Mouse (Mus musculus): ENCODE data around the gene Chst10. TPM values are rescaled to one million over a fixed set of nuclear protein-coding genes. Genes with fewer than 3 reads are reported as not detected.

Gene Chst10
- polyA plus RNA-seq, 1 experiment from 2014 or later, result 23.1 TPM

GRCm38 (mm10) chr1:38902571-38902970 lies 4.6 kb upstream of the Chst10 start:
- Histone ChIP-seq H3K4me2 (replicated peaks; ENCODE audit: low read depth, low read length) (no peak overlapping the region), H3K27ac (ENCODE audit: low read depth, low read length) (no peak overlapping the region), H3K27me3 (ENCODE audit: control insufficient read depth, insufficient read depth, low read length) (no peaks in the 10 kb centered on the region), H3K9ac (ENCODE audit: low read depth, low read length) (no peak overlapping the region), H3K4me3 (ENCODE audit: low read depth, low read length) (no peak overlapping the region), H3K9me3 (ENCODE audit: control insufficient read depth, low read length) (no peaks in the 10 kb centered on the region), H3K4me1 (replicated peaks; ENCODE audit: control insufficient read depth, insufficient read depth, low read length) (no peaks in the 10 kb centered on the region), H3K36me3 (ENCODE audit: control insufficient read depth, insufficient read depth, low read length) (no peaks in the 10 kb centered on the region)
- ATAC-seq (ENCODE audit: low FRiP score), result no peak
- WGBS, result 69% methylated on average over 5 of the region's 5 CpGs
- DNase-seq (ENCODE audit: low spot score), result no peak

GRCm38 (mm10) chr1:38893081-38893480 lies 4.9 kb downstream of the Chst10 start:
- ATAC-seq (ENCODE audit: low FRiP score) (no peak), DNase-seq (ENCODE audit: low spot score) (no peak)
- WGBS, result 60% methylated on average over 5 of the region's 5 CpGs

GRCm38 (mm10) chr1:38891444-38891843 lies 6.5 kb downstream of the Chst10 start:
- Histone ChIP-seq H3K9ac (ENCODE audit: low read depth, low read length) (no peak overlapping the region), H3K4me3 (ENCODE audit: low read depth, low read length) (no peak overlapping the region), H3K4me2 (replicated peaks; ENCODE audit: low read depth, low read length) (no peak overlapping the region), H3K4me1 (replicated peaks; ENCODE audit: control insufficient read depth, insufficient read depth, low read length) (peaks cover 4% of the 10 kb centered on the region; the same call in 1 of the 2 replicates), H3K27ac (ENCODE audit: low read depth, low read length) (no peak overlapping the region), H3K27me3 (ENCODE audit: control insufficient read depth, insufficient read depth, low read length) (no peaks in the 10 kb centered on the region), H3K9me3 (ENCODE audit: control insufficient read depth, low read length) (no peaks in the 10 kb centered on the region), H3K36me3 (ENCODE audit: control insufficient read depth, insufficient read depth, low read length) (no peaks in the 10 kb centered on the region)
- WGBS, result 90% methylated on average over 5 of the region's 5 CpGs
- no peak for DNase-seq (ENCODE audit: low spot score)
- ATAC-seq (ENCODE audit: low FRiP score), result no peak

More at GRCm38 (mm10) chr1:38893081-38893480, 4.9 kb downstream of the Chst10 start:
- H3K9me3 ChIP-seq (ENCODE audit: control insufficient read depth, low read length), result no peaks in the 10 kb centered on the region
- peaks cover 4% of the 10 kb centered on the region; the same call in 1 of the 2 replicates for H3K4me1 ChIP-seq (replicated peaks; ENCODE audit: control insufficient read depth, insufficient read depth, low read length)
- no peak overlapping the region for H3K4me2 ChIP-seq (replicated peaks; ENCODE audit: low read depth, low read length)
- no peaks in the 10 kb centered on the region for H3K36me3 ChIP-seq (ENCODE audit: control insufficient read depth, insufficient read depth, low read length)
- H3K27me3 ChIP-seq (ENCODE audit: control insufficient read depth, insufficient read depth, low read length), result no peaks in the 10 kb centered on the region
- H3K9ac ChIP-seq (ENCODE audit: low read depth, low read length), result 0 out of 2 replicates have a peak overlapping the region, but pooled peaks have one; percentile 19
- H3K4me3 ChIP-seq (ENCODE audit: low read depth, low read length), result no peak overlapping the region
- peak overlapping the region; percentile 61 for H3K27ac ChIP-seq (ENCODE audit: low read depth, low read length)

GRCm38 (mm10) chr1:38888803-38889202 lies 9.2 kb downstream of the Chst10 start:
- 91% methylated on average over 6 of the region's 6 CpGs for WGBS
- DNase-seq (ENCODE audit: low spot score) (no peak), ATAC-seq (ENCODE audit: low FRiP score) (no peak)
- Histone ChIP-seq H3K4me2 (replicated peaks; ENCODE audit: low read depth, low read length) (no peak overlapping the region), H3K36me3 (ENCODE audit: control insufficient read depth, insufficient read depth, low read length) (no peaks in the 10 kb centered on the region), H3K27ac (ENCODE audit: low read depth, low read length) (no peak overlapping the region), H3K9me3 (ENCODE audit: control insufficient read depth, low read length) (no peaks in the 10 kb centered on the region), H3K9ac (ENCODE audit: low read depth, low read length) (no peak overlapping the region), H3K27me3 (ENCODE audit: control insufficient read depth, insufficient read depth, low read length) (no peaks in the 10 kb centered on the region), H3K4me3 (ENCODE audit: low read depth, low read length) (no peak overlapping the region), H3K4me1 (replicated peaks; ENCODE audit: control insufficient read depth, insufficient read depth, low read length) (peaks cover 4% of the 10 kb centered on the region; the same call in 1 of the 2 replicates)

- Histone ChIP-seq H3K27me3 (ENCODE audit: control insufficient read depth, insufficient read depth, low read length) (no peaks in the 10 kb centered on the region), H3K4me1 (replicated peaks; ENCODE audit: control insufficient read depth, insufficient read depth, low read length) (no peaks in the 10 kb centered on the region), H3K4me2 (replicated peaks; ENCODE audit: low read depth, low read length) (no peak overlapping the region), H3K9ac (ENCODE audit: low read depth, low read length) (no peak overlapping the region), H3K9me3 (ENCODE audit: control insufficient read depth, low read length) (no peaks in the 10 kb centered on the region), H3K4me3 (ENCODE audit: low read depth, low read length) (no peak overlapping the region), H3K27ac (ENCODE audit: low read depth, low read length) (no peak overlapping the region), H3K36me3 (ENCODE audit: control insufficient read depth, insufficient read depth, low read length) (no peaks in the 10 kb centered on the region)
- DNase-seq (ENCODE audit: low spot score), result no peak
- 75% methylated on average over 6 of the region's 6 CpGs for WGBS
- no peak; the same call in 1 of the 2 replicates for ATAC-seq (ENCODE audit: low FRiP score)
Measured at GRCm38 (mm10) chr1:38887011-38887410, 10.9 kb downstream of the Chst10 start.

- H3K36me3 ChIP-seq (ENCODE audit: control insufficient read depth, insufficient read depth, low read length), result no peaks in the 10 kb centered on the region
Measured at GRCm38 (mm10) chr1:38886602-38887001, 11.4 kb downstream of the Chst10 start.

GRCm38 (mm10) chr1:38885956-38886355 lies 12.0 kb downstream of the Chst10 start:
- 78% methylated on average over 2 of the region's 2 CpGs for WGBS
- Histone ChIP-seq H3K4me3 (ENCODE audit: low read depth, low read length) (no peak overlapping the region), H3K4me2 (replicated peaks; ENCODE audit: low read depth, low read length) (no peak overlapping the region), H3K9ac (ENCODE audit: low read depth, low read length) (no peak overlapping the region), H3K9me3 (ENCODE audit: control insufficient read depth, low read length) (no peaks in the 10 kb centered on the region), H3K27me3 (ENCODE audit: control insufficient read depth, insufficient read depth, low read length) (no peaks in the 10 kb centered on the region), H3K4me1 (replicated peaks; ENCODE audit: control insufficient read depth, insufficient read depth, low read length) (no peaks in the 10 kb centered on the region), H3K36me3 (ENCODE audit: control insufficient read depth, insufficient read depth, low read length) (no peaks in the 10 kb centered on the region), H3K27ac (ENCODE audit: low read depth, low read length) (no peak overlapping the region)
- DNase-seq (ENCODE audit: low spot score), result no peak
- ATAC-seq (ENCODE audit: low FRiP score), result no peak

More at GRCm38 (mm10) chr1:38886602-38887001, 11.4 kb downstream of the Chst10 start:
- ATAC-seq (ENCODE audit: low FRiP score), result no peak
- H3K4me2 ChIP-seq (replicated peaks; ENCODE audit: low read depth, low read length), result no peak overlapping the region
- WGBS, result 83% methylated on average over 2 of the region's 2 CpGs
- DNase-seq (ENCODE audit: low spot score), result no peak
- no peak overlapping the region for H3K4me3 ChIP-seq (ENCODE audit: low read depth, low read length)
- no peaks in the 10 kb centered on the region for H3K27me3 ChIP-seq (ENCODE audit: control insufficient read depth, insufficient read depth, low read length)
- H3K4me1 ChIP-seq (replicated peaks; ENCODE audit: control insufficient read depth, insufficient read depth, low read length), result no peaks in the 10 kb centered on the region
- H3K9me3 ChIP-seq (ENCODE audit: control insufficient read depth, low read length), result no peaks in the 10 kb centered on the region
- no peak overlapping the region for H3K9ac ChIP-seq (ENCODE audit: low read depth, low read length)
- H3K27ac ChIP-seq (ENCODE audit: low read depth, low read length), result no peak overlapping the region

- WGBS, result 84% methylated on average over 9 of the region's 9 CpGs
- Histone ChIP-seq H3K27ac (ENCODE audit: low read depth, low read length) (no peak overlapping the region), H3K4me2 (replicated peaks; ENCODE audit: low read depth, low read length) (no peak overlapping the region), H3K4me1 (replicated peaks; ENCODE audit: control insufficient read depth, insufficient read depth, low read length) (no peaks in the 10 kb centered on the region), H3K9ac (ENCODE audit: low read depth, low read length) (no peak overlapping the region), H3K9me3 (ENCODE audit: control insufficient read depth, low read length) (no peaks in the 10 kb centered on the region), H3K4me3 (ENCODE audit: low read depth, low read length) (no peak overlapping the region), H3K27me3 (ENCODE audit: control insufficient read depth, insufficient read depth, low read length) (no peaks in the 10 kb centered on the region), H3K36me3 (ENCODE audit: control insufficient read depth, insufficient read depth, low read length) (no peaks in the 10 kb centered on the region)
- no peak for DNase-seq (ENCODE audit: low spot score)
- no peak for ATAC-seq (ENCODE audit: low FRiP score)
Measured at GRCm38 (mm10) chr1:38883766-38884165, 14.2 kb downstream of the Chst10 start.

- Histone ChIP-seq H3K9me3 (ENCODE audit: control insufficient read depth, low read length) (no peaks in the 10 kb centered on the region), H3K27ac (ENCODE audit: low read depth, low read length) (no peak overlapping the region), H3K4me2 (replicated peaks; ENCODE audit: low read depth, low read length) (no peak overlapping the region), H3K36me3 (ENCODE audit: control insufficient read depth, insufficient read depth, low read length) (no peaks in the 10 kb centered on the region), H3K27me3 (ENCODE audit: control insufficient read depth, insufficient read depth, low read length) (no peaks in the 10 kb centered on the region), H3K4me1 (replicated peaks; ENCODE audit: control insufficient read depth, insufficient read depth, low read length) (no peaks in the 10 kb centered on the region), H3K4me3 (ENCODE audit: low read depth, low read length) (no peak overlapping the region), H3K9ac (ENCODE audit: low read depth, low read length) (no peak overlapping the region)
- 92% methylated on average over 4 of the region's 4 CpGs for WGBS
- no peak for ATAC-seq (ENCODE audit: low FRiP score)
- DNase-seq (ENCODE audit: low spot score), result no peak
Measured at GRCm38 (mm10) chr1:38882746-38883145, 15.2 kb downstream of the Chst10 start.
